Mouse (Mus musculus): ENCODE results near the gene Cox20. TPM values are rescaled to one million over a fixed set of nuclear protein-coding genes. Genes with fewer than 3 reads are reported as not detected.
"Not testable (repeated sequence)": the region's sequence is repeated elsewhere in the genome, so short reads cannot be mapped to it uniquely, and the experiment has no call there.

Gene Cox20
- polyA plus RNA-seq (2012), result 4.2 TPM in 2 replicates

DNA sequence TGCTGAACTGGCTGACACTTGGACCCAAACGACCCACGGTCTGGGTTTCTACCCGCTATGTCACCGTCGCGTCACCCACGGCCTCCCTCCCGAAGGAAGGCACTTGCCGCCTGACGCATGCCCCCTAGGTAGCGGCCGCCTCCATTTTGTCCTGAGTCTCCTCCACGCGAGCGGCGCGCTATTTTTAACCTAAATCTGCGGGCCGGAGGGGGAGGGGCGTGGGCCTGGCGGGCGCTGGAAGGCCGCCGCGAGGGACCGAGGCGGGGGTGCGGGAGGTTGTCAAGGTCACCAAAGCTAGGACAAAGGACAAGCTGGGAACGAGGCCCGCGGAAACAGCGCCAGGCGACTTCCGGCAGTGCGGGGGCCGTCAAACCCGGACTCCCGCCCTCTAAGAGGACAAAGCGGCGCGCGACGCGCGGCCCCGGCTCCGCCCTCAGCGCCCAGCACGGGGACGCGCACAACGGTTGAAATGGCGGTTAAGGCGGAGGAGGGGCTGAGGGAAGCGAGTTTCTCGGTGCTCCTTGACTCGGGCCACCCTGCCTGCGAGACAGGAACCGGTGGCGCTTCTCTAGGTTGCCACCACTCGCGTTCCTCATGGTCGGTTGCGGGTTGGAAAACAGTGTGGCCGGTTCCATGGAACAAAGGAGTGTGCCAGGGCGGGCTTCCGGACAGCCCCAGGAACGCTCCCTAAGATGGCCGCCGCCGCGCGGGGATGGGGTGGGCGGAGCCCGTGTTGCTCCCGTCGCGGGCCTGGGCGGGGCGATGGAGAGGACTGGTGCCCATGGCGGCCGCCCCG lies at the start of gene Cox20:
TSS of gene Cox20 (plus strand) at position 742 of the 796 bp plus-strand sequence.
- H3K9me3 ChIP-seq (ENCODE audit: control insufficient read depth, low read length), result no peaks in the 10 kb centered on the region
- H3K27me3 ChIP-seq (ENCODE audit: control insufficient read depth), result no peaks in the 10 kb centered on the region
- H3K4me3 ChIP-seq (replicated peaks), result peak within 1 kb of the TSS; percentile 95
- TF ChIP-seq TAL1 (IDR thresholded peaks at IDR 0.05; ENCODE audit: low read length) (no peak), GATA1 (IDR thresholded peaks at IDR 0.05; ENCODE audit: low read length) (no peak)
- H3K36me3 ChIP-seq (ENCODE audit: control insufficient read depth), result peaks cover 54% of the 10 kb centered on the region
- peaks cover 68% of the 10 kb centered on the region for H3K4me1 ChIP-seq (ENCODE audit: control insufficient read depth)

DNA sequence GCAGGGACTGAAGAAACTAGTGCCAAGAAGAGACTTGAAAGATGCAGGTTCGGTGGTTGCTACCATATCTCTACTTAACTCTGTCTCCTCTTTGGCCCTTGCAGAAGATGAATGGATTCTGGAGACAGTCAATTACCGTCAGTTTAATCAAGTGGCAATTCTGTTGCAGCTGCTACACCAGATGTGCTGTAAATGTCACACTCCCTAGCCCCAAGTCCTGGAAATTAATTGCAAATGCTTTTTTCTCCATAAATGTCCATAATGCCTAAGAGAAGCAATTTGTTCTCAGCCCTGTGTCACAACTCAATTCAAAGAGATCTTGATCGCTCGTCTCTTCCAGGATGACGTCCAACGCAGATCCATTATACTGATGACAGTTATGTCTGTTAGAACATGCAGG lies 48.3 kb upstream of the Cox20 start:
- Histone ChIP-seq H3K36me3 (ENCODE audit: control insufficient read depth) (no peaks in the 10 kb centered on the region), H3K27me3 (ENCODE audit: control insufficient read depth) (peaks cover 5% of the 10 kb centered on the region), H3K4me3 (replicated peaks) (no peak overlapping the region), H3K9me3 (ENCODE audit: control insufficient read depth, low read length) (peaks cover 6% of the 10 kb centered on the region; the same call in 1 of the 2 replicates), H3K4me1 (ENCODE audit: control insufficient read depth) (no peaks in the 10 kb centered on the region)
- TF ChIP-seq GATA1 (IDR thresholded peaks at IDR 0.05; ENCODE audit: low read length) (no peak), TAL1 (IDR thresholded peaks at IDR 0.05; ENCODE audit: low read length) (no peak)

DNA sequence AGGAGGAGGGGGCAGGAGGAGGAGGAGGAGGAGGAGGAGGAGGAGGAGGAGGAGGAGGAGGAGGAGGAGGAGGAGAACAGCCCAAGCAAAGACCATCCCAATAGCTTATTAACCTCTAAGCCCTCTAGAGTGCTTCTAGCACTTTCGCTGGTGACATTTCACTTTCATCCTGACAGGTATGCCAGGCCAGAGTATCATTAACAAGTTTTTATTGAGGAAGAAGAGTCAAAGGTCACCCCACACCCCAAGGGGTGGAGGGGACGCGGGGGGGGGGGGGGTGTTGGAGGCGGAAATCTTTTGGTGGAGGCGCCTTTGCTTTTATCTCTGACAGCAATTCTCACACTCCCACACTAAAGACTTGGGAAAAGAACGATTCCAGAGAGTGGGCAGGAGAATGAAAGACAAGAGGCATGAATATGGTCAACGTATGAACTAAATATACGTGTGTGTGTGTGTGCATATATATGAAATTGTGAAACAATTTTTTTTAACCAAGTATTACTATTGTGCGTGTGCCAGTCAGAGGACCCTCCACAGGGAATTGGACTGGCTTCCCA lies 43.7 kb upstream of the Cox20 start:
- Histone ChIP-seq H3K27me3 (ENCODE audit: control insufficient read depth) (peaks cover 23% of the 10 kb centered on the region), H3K4me3 (replicated peaks) (no peak overlapping the region)
- TF ChIP-seq GATA1 (IDR thresholded peaks at IDR 0.05; ENCODE audit: low read length), result no peak
- TF ChIP-seq TAL1 (IDR thresholded peaks at IDR 0.05; ENCODE audit: low read length), result no peak

DNA sequence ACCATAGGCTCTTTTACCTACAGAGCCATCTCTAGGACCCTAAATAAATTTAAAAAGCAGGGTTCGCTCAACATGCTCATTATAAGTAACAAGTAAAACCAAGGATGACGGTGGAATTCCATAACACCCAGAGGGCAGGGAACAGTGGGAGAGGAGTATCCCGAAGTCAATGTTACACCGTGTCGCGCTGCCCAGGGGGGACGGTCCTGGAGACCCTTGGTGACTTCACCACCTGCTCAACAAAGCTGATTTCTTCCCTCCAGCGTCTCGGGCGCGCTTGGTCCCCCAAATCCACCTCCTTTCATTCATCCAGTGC lies 43.2 kb upstream of the Cox20 start:
- Histone ChIP-seq H3K36me3 (ENCODE audit: control insufficient read depth) (no peaks in the 10 kb centered on the region), H3K4me1 (ENCODE audit: control insufficient read depth) (no peaks in the 10 kb centered on the region; the same call in 1 of the 2 replicates), H3K27me3 (ENCODE audit: control insufficient read depth) (peaks cover 23% of the 10 kb centered on the region), H3K4me3 (replicated peaks) (peak overlapping the region; percentile 47), H3K9me3 (ENCODE audit: control insufficient read depth, low read length) (peaks cover 6% of the 10 kb centered on the region; the same call in 1 of the 2 replicates)
- TF ChIP-seq TAL1 (IDR thresholded peaks at IDR 0.05; ENCODE audit: low read length) (no peak), GATA1 (IDR thresholded peaks at IDR 0.05; ENCODE audit: low read length) (no peak)

More for the DNA sequence above, 43.7 kb upstream of the Cox20 start:
- Histone ChIP-seq H3K9me3 (ENCODE audit: control insufficient read depth, low read length) (peaks cover 6% of the 10 kb centered on the region; the same call in 1 of the 2 replicates), H3K36me3 (ENCODE audit: control insufficient read depth) (no peaks in the 10 kb centered on the region), H3K4me1 (ENCODE audit: control insufficient read depth) (no peaks in the 10 kb centered on the region; the same call in 1 of the 2 replicates)

DNA sequence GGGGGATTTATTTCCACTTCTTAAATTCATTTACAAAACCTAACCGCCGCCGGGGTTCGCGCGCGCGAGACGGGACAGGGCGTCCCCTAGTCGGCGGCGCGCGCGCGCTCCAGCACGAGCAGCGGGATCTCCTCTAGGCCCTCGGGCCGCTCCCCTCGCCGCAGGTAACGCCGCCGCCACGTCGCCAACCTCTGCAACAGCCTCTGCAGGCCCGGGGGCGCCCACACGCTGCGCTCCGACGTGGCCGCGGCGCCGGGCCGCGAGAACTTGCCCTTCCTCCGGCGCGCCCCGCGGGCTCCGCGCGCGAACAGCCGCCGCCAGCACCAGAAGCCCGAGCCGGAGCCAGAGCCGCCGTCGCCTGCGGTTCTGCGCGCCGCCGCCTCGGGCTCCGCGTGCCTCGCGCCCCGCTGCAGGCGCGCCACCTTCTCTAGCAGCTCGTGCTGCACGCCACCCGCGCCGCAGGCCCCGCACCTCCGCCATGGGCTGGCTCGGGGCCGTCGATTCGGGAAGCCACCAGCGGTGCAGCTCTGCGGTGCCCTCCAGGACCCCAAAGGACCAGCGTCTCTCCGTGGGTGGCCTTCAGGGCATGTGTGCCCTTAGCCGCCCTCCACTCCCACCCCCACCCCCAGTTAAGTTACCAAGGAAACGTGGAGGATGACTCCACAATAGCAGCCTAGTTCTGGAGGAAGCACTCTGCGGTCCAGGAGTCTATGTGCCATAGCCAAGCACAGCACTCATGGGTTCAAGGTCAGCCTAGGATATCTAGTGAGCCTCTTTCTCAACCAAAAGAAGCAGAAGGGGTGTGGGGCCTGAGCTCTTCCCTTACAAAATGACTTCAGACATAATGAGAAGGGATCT lies 42.6 kb upstream of the Cox20 start:
- TF ChIP-seq TAL1 (IDR thresholded peaks at IDR 0.05; ENCODE audit: low read length) (no peak), GATA1 (IDR thresholded peaks at IDR 0.05; ENCODE audit: low read length) (no peak)
- Histone ChIP-seq H3K9me3 (ENCODE audit: control insufficient read depth, low read length) (peaks cover 6% of the 10 kb centered on the region; the same call in 1 of the 2 replicates), H3K4me3 (replicated peaks) (peak overlapping the region; percentile 47), H3K4me1 (ENCODE audit: control insufficient read depth) (no peaks in the 10 kb centered on the region; the same call in 1 of the 2 replicates), H3K36me3 (ENCODE audit: control insufficient read depth) (no peaks in the 10 kb centered on the region), H3K27me3 (ENCODE audit: control insufficient read depth) (peaks cover 23% of the 10 kb centered on the region)

DNA sequence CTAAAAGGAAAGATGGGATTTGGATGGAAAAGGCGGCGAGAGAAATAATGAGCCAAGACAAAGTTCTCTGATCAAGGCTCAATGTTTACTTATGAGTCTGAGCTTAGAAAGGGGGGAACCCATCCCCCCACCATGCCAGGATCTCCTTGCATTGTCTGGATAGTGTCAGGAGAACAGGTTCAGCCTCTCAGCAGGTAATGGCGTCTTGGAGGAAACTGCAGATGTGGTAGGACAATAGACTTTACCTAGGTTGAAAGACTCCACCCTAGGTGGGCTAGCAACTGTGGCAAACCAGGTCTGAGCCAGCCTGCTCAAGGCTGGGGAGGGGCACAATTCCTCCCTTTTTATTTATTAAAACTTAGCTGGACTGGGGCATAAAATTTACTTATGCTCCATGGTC lies 35.6 kb upstream of the Cox20 start:
- not testable (repeated sequence) for H3K27me3 ChIP-seq (ENCODE audit: control insufficient read depth)

DNA sequence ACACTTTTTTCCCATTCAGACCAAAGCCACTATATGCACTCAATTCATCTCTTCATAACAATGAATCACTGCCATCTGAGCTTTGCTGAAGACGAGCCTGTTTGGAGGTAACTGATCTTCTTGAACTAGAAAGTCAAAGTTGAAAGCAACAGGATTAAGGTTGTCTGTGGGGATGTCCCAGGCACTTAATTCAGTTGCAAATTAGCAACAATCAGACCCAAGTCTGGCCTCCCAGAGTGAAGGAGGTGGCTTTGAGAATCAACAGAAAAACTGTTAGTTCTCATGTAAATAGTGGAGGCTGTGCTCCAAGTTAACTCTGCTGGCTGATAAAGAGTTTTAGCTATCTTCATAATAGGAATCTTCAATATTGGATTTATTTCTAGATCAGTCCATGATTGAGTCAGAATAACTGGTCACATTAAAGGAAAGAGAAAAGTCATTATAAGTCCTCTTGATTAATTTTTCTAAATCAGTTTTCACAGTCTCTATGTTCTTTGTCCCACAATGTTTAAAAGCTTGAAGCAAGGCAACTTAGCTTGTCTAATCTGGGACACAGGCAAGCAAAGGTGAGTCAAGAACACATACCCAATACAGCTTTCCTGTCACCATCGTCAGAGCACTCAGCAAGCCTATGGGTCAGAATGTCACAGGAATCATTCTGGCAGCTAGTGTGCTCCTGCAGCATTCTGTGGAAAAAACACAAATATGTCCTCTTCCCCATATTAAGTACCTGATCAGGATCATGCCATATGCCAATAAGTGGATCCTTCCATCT lies 34.8 kb upstream of the Cox20 start:
- Histone ChIP-seq H3K36me3 (ENCODE audit: control insufficient read depth) (no peaks in the 10 kb centered on the region), H3K4me3 (replicated peaks) (no peak overlapping the region), H3K4me1 (ENCODE audit: control insufficient read depth) (no peaks in the 10 kb centered on the region), H3K9me3 (ENCODE audit: control insufficient read depth, low read length) (no peaks in the 10 kb centered on the region), H3K27me3 (ENCODE audit: control insufficient read depth) (no peaks in the 10 kb centered on the region)
- TF ChIP-seq TAL1 (IDR thresholded peaks at IDR 0.05; ENCODE audit: low read length), result no peak
- TF ChIP-seq GATA1 (IDR thresholded peaks at IDR 0.05; ENCODE audit: low read length), result no peak

More for the DNA sequence above, 35.6 kb upstream of the Cox20 start:
- not testable (repeated sequence) for H3K4me1 ChIP-seq (ENCODE audit: control insufficient read depth); H3K4me3 ChIP-seq (replicated peaks); H3K9me3 ChIP-seq (ENCODE audit: control insufficient read depth, low read length); H3K36me3 ChIP-seq (ENCODE audit: control insufficient read depth)

DNA sequence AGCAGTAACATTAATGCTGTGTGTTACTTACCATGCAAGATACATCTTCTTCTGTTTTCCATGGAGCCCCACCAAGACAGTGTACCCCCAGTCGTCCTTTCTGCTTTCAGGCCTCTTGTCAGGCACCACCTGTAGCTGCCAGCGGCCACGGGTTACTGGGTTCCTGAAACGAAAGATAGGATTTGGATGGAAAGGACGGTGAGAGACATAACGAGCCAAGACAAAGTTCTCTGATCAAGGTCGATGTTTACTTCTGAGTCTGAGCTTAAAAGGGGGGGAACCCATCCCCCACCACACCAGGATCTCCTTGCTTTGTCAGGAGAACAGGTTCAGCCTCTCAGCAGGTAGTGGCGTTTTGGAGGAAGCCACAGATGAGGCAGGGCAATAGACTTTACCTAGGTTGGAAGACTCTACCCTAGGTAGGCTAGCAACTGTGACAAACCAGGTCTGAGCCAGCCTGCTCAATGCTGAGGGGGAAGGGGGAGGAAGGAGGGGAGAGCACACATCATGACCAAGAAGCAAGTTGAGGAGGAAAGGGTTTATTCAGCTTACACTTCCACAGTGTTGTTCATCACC lies 31.2 kb upstream of the Cox20 start:
- Histone ChIP-seq H3K4me3 (replicated peaks) (no peak overlapping the region), H3K36me3 (ENCODE audit: control insufficient read depth) (no peaks in the 10 kb centered on the region), H3K4me1 (ENCODE audit: control insufficient read depth) (no peaks in the 10 kb centered on the region), H3K27me3 (ENCODE audit: control insufficient read depth) (no peaks in the 10 kb centered on the region), H3K9me3 (ENCODE audit: control insufficient read depth, low read length) (no peaks in the 10 kb centered on the region)
- TF ChIP-seq TAL1 (IDR thresholded peaks at IDR 0.05; ENCODE audit: low read length) (no peak), GATA1 (IDR thresholded peaks at IDR 0.05; ENCODE audit: low read length) (no peak)

All from erythroblast, embryonic 14.5 days (primary cell).